Mouse (Mus musculus) midbrain, embryonic 13.5 days (tissue): ENCODE data around the gene Olfr175-ps1. TPM values are rescaled to one million over a fixed set of nuclear protein-coding genes. Genes with fewer than 3 reads are reported as not detected.

ENCODE experiments used
- ATAC-seq: fragments of 200-750 bp; cut with Nextera tagmentation; 2 replicates; pipeline ENCODE4 v1.8.0; 2017; ENCODE audit warnings: mild to moderate bottlenecking, moderate TSS enrichment, moderate library complexity
- H3K27ac ChIP-seq: fragments of 300-500 bp; sonication (generic); 2 replicates; pipeline ENCODE4 v1.5.1; 2015; ENCODE audit warnings: inconsistent platforms, mild to moderate bottlenecking, moderate library complexity
- H3K27me3 ChIP-seq: fragments of 300-500 bp; sonication (generic); 2 replicates; pipeline ENCODE4 v1.6.1; 2015; ENCODE audit warnings: mild to moderate bottlenecking, inconsistent platforms
- H3K36me3 ChIP-seq: fragments of 300-500 bp; sonication (generic); 2 replicates; pipeline ENCODE4 v1.6.1; 2015; ENCODE audit warnings: mild to moderate bottlenecking, inconsistent platforms
- H3K4me1 ChIP-seq: fragments of 300-500 bp; sonication (generic); replicated peaks from 2 replicates; pipeline ENCODE4 v1.6.1; 2015; ENCODE audit warnings: inconsistent platforms
- H3K4me2 ChIP-seq: fragments of 300-500 bp; sonication (generic); replicated peaks from 2 replicates; pipeline ENCODE4 v1.6.1; 2015; ENCODE audit warnings: moderate library complexity, mild to moderate bottlenecking, inconsistent platforms
- H3K4me3 ChIP-seq: fragments of 300-500 bp; sonication (generic); replicated peaks from 2 replicates; pipeline ENCODE4 v1.5.1; 2015; ENCODE audit warnings: mild to moderate bottlenecking, inconsistent platforms
- H3K9ac ChIP-seq: fragments of 300-500 bp; sonication (generic); replicated peaks from 2 replicates; pipeline ENCODE4 v1.6.1; 2015; ENCODE audit warnings: mild to moderate bottlenecking, inconsistent platforms
- H3K9me3 ChIP-seq: fragments of 300-500 bp; sonication (generic); 2 replicates; pipeline ENCODE4 v1.6.1; 2016; ENCODE audit warnings: mild to moderate bottlenecking, inconsistent platforms
- WGBS: fragments of 180-500 bp; shearing (Covaris S2); methylation state at CpG from one replicate; pipeline ENCODE4 v1.1.7; 2015; 5-methylcytosine and 5-hydroxymethylcytosine counted together
- polyA plus RNA-seq: library from polyadenylated mRNA; unstranded; fragments of >200 nt; fragmentation: Nextera tagmentation; extraction: Ambion mirVana; gene quantifications from 2 replicates; pipeline ENCODE4 v1.2.1, GENCODE M21; 2015

The Olfr175-ps1 gene
- not detected in 2 replicates for polyA plus RNA-seq

- Histone ChIP-seq H3K9me3 (no peaks in the 10 kb centered on the region; the same call in 1 of the 2 replicates), H3K27ac (no peak within 1 kb of the TSS), H3K4me3 (no peak within 1 kb of the TSS), H3K4me1 (no peaks in the 10 kb centered on the region), H3K9ac (no peak within 1 kb of the TSS), H3K27me3 (no peaks in the 10 kb centered on the region), H3K36me3 (no peaks in the 10 kb centered on the region), H3K4me2 (no peak within 1 kb of the TSS)
- WGBS: 82% methylated on average over 1 of the region's 1 CpGs
- ATAC-seq: no peak
These were observed at the start of gene Olfr175-ps1 for GRCm38 (mm10) chr16:58826732-58827319. Gene Olfr175-ps1, minus strand, starts transcription at chr16:58826782.

- no peaks in the 10 kb centered on the region for H3K4me1 ChIP-seq
These were observed 48.1 kb upstream of the Olfr175-ps1 start, which contains the start of gene Olfr177 for GRCm38 (mm10) chr16:58874668-58875067. Gene Olfr177, minus strand, starts transcription at chr16:58874768.

GRCm38 (mm10) chr16:58861479-58861878, 34.9 kb upstream of the Olfr175-ps1 start:
- WGBS: 77% methylated on average over 1 of the region's 1 CpGs
- H3K9ac ChIP-seq: no peak overlapping the region
- no peaks in the 10 kb centered on the region for H3K9me3 ChIP-seq
- ATAC-seq: no peak
- no peak overlapping the region for H3K4me3 ChIP-seq
- H3K4me1 ChIP-seq: no peaks in the 10 kb centered on the region
- no peak overlapping the region for H3K4me2 ChIP-seq
- no peaks in the 10 kb centered on the region for H3K36me3 ChIP-seq
- H3K27me3 ChIP-seq: no peaks in the 10 kb centered on the region
- no peak overlapping the region for H3K27ac ChIP-seq

More at GRCm38 (mm10) chr16:58874668-58875067, 48.1 kb upstream of the Olfr175-ps1 start, which contains the start of gene Olfr177:
- H3K36me3 ChIP-seq: no peaks in the 10 kb centered on the region
- H3K9ac ChIP-seq: no peak within 1 kb of the TSS
- 59% methylated on average over 1 of the region's 1 CpGs for WGBS
- H3K4me2 ChIP-seq: no peak within 1 kb of the TSS
- no peak within 1 kb of the TSS for H3K27ac ChIP-seq
- no peak within 1 kb of the TSS for H3K4me3 ChIP-seq
- no peak for ATAC-seq
- H3K9me3 ChIP-seq: no peaks in the 10 kb centered on the region
- H3K27me3 ChIP-seq: no peaks in the 10 kb centered on the region

GRCm38 (mm10) chr16:58860032-58860737, 33.6 kb upstream of the Olfr175-ps1 start:
- Histone ChIP-seq H3K4me3 (no peak overlapping the region), H3K27me3 (no peaks in the 10 kb centered on the region), H3K4me1 (no peaks in the 10 kb centered on the region), H3K9me3 (no peaks in the 10 kb centered on the region), H3K4me2 (no peak overlapping the region), H3K27ac (no peak overlapping the region), H3K9ac (no peak overlapping the region), H3K36me3 (no peaks in the 10 kb centered on the region)
- 94% methylated on average over 2 of the region's 2 CpGs for WGBS
- ATAC-seq: no peak

GRCm38 (mm10) chr16:58800168-58800567, 26.4 kb downstream of the Olfr175-ps1 start, which contains the start of gene Olfr173:
Gene Olfr173, minus strand, starts transcription at chr16:58800268.
- no peak within 1 kb of the TSS for H3K9ac ChIP-seq
- no peak within 1 kb of the TSS for H3K4me2 ChIP-seq
- H3K27me3 ChIP-seq: no peaks in the 10 kb centered on the region
- H3K4me3 ChIP-seq: no peak within 1 kb of the TSS
- H3K36me3 ChIP-seq: no peaks in the 10 kb centered on the region
- H3K9me3 ChIP-seq: no peaks in the 10 kb centered on the region
- 79% methylated on average over 2 of the region's 2 CpGs for WGBS
- ATAC-seq: no peak
- H3K4me1 ChIP-seq: no peaks in the 10 kb centered on the region
- no peak within 1 kb of the TSS for H3K27ac ChIP-seq

Other genes with a start within 250 kb of the Olfr175-ps1 start
- not detected in 2 replicates for gene Gm813, start 209.8 kb downstream of the Olfr175-ps1 start, polyA plus RNA-seq
- gene E330017A01Rik, start 188.0 kb downstream of the Olfr175-ps1 start, polyA plus RNA-seq: not detected in 2 replicates
- 7.1 and 10.6 TPM in 2 replicates for gene Cpox, start 156.5 kb downstream of the Olfr175-ps1 start, polyA plus RNA-seq
- not detected in 2 replicates for gene Gpr15, start 107.7 kb downstream of the Olfr175-ps1 start, polyA plus RNA-seq
- gene Cldnd1, start 98.9 kb downstream of the Olfr175-ps1 start, polyA plus RNA-seq: 113 and 119 TPM in 2 replicates
- gene Olfr172, start 63.6 kb downstream of the Olfr175-ps1 start, polyA plus RNA-seq: not detected in 2 replicates
- gene Olfr173, start 26.5 kb downstream of the Olfr175-ps1 start, polyA plus RNA-seq: not detected in 2 replicates
- not detected in 2 replicates for gene Olfr177, start 48.0 kb upstream of the Olfr175-ps1 start, polyA plus RNA-seq
- not detected in 2 replicates for gene Olfr178, start 65.3 kb upstream of the Olfr175-ps1 start, polyA plus RNA-seq
- not detected in 2 replicates for gene Olfr181, start 102.0 kb upstream of the Olfr175-ps1 start, polyA plus RNA-seq
- gene Olfr180, start 102.6 kb upstream of the Olfr175-ps1 start, polyA plus RNA-seq: not detected in 2 replicates
- gene Olfr183, start 168.6 kb upstream of the Olfr175-ps1 start, polyA plus RNA-seq: not detected in 2 replicates
- not detected in 2 replicates for gene Olfr186, start 203.5 kb upstream of the Olfr175-ps1 start, polyA plus RNA-seq
- not detected in 2 replicates for gene Olfr187, start 213.0 kb upstream of the Olfr175-ps1 start, polyA plus RNA-seq